Mouse (Mus musculus) gastrocnemius, adult 18-20 months (tissue): ENCODE measurements at regions not wholly inside any gene's neighbourhood (a gene's known extent, or its start where the extent isn't known, plus 50 kb on each side); places are given as distances from the start of the nearest gene placed in this dataset.

Source experiments
- DNase-seq: peaks from one replicate; pipeline ENCODE4 v3.0.0; 2021; ENCODE audit warnings: low spot score

- no peak for DNase-seq
Observed at GRCm38 (mm10) chr5:46278190-46278589, 420.8 kb upstream of the Lcorl start.

- no peak for DNase-seq
Observed at GRCm38 (mm10) chr5:46256730-46257129, 399.3 kb upstream of the Lcorl start.

- no peak for DNase-seq
Observed at GRCm38 (mm10) chr5:46253940-46254339, 396.5 kb upstream of the Lcorl start.

DNA sequence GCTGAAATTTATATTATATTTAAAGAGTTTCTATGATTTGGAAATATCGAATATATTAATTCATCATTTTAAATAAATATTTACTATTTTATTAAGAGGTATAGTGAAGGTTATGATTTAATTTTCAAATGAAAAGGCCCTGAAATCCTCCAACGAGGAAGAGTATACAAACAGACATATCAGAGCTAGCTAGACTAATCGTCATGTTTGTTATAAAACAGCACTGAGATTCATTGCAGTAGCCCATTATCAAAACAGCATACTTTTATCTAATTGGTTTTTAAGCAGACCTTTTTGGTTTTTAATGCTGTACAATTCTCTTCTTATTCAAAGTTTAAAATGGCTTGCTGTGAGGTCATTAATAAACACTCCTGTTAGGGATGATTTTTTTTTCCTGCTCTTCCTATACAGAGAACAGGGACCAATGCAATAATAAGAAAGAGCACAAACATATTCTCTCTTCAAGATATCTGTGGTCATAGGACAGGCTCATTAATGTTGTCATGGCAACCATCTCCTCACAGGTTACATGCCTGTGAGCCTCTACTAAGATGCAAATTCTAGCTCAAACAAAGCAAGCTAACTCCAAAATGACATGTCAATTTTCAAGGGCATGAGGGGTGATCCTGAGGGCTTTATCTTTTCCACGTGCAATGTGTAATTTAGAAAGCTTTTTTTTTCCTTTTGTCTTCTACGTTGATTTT, 378.1 kb upstream of the Lcorl start:
- DNase-seq = no peak

- DNase-seq = no peak
Observed at GRCm38 (mm10) chr5:46232780-46233179, 375.4 kb upstream of the Lcorl start.

DNA sequence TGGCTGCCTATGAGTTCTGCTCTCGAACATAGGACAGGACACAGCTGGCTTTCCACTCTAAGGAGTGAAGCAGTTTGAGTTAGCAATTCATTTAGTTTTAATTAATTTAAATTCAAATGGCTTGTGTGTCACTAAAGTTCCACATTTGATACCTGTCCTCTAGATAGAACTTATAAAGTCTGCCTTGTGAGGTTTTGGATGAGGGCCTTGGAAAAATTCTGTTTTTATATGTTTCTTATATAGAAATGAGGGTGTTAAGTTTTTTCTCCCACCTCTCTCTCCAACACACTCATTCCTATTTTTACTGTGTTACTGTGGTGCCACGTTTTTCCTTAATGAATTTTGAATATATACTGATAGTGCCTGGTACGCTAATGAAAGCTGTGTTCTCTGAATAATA, 371.3 kb upstream of the Lcorl start:
- DNase-seq = no peak

DNA sequence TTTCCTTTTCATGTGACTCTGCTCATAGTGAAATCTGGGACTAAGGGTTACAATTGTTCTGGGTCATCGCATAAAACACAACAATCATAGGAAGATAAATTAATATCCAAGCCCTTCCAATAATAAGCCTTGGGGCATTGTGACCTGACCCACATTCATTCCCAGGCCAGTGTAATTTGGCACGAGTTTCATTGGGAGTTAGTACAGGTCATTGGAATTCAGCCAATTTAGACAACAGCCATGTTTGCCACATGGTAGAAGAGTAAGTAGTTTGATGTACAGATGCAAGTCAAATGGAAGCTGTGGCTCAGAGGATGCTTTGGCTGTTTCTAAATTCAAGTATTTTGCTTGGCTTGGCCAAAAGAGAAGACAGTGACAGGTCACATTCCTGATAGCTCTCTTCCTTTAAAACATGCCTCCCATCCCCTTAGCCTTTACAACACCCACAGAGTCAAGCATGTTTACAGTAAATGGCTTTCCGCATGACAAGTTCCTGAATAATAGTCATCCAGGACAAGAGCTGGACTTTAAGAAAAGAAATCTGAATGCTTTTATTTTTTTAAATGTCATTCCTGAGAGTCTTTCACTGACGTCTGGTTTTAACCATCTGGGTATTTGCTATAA, 355.5 kb upstream of the Lcorl start:
- no peak for DNase-seq

GRCm38 (mm10) chr5:46209076-46209475, 351.7 kb upstream of the Lcorl start:
- no peak for DNase-seq

GRCm38 (mm10) chr5:46203744-46204143, 346.3 kb upstream of the Lcorl start:
- no peak for DNase-seq

DNA sequence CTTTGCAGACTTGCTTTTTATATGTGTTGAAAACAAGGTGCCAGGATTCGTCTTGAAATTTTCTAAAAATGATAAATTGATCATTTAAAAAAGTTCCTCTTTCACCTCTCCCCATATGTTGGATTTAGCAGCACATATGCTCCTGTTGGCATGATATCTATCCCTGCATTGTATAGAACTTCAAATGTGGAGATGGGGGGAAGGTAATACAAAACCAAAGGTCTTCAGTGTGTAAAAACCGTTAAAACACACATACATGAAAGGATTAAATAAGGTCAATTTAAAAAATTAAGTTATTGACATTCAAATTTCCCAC, 345.0 kb upstream of the Lcorl start:
- no peak for DNase-seq

GRCm38 (mm10) chr5:46201639-46202456, 344.4 kb upstream of the Lcorl start:
- no peak for DNase-seq

GRCm38 (mm10) chr5:46186908-46187307, 329.5 kb upstream of the Lcorl start:
- no peak for DNase-seq

DNA sequence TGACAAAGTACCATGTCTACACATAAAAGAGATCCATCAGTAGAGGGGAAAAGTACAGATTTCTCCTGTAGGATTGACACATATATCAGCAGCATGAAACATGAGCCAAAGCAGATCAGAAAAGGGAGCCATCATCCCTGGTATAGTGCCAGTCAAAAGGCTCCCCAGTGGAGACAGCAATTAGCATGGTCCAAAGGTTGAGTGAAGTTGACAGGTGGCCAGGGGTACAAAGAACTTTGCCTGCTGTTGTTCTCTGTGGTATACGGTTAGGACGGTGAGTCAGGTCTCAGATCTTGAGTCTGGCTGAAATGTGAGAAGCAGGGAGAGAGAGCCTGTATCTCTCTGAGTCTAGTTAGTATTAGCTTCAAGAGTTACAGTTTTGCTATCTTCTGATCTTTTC, 324.7 kb upstream of the Lcorl start:
- no peak for DNase-seq

DNA sequence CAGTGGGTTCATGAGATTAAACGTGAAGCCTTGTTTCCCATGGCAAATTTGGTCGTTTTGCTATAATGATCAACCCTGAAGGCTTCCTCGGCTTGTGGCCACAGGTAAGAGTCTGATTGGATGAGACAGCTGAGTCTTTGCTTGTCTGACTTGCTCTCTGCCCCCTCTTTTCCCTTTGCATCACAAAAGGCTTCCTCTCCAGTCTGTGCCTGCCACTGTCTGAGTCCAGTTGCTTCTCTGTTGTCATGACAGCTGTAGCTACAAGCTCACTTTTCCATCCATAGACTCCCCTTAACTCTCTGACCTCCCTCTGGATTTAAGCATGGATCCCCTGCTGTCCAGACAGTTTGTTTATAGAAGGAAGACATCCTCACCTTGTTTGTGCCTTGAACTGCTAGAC, 314.9 kb upstream of the Lcorl start:
- no peak for DNase-seq

DNA sequence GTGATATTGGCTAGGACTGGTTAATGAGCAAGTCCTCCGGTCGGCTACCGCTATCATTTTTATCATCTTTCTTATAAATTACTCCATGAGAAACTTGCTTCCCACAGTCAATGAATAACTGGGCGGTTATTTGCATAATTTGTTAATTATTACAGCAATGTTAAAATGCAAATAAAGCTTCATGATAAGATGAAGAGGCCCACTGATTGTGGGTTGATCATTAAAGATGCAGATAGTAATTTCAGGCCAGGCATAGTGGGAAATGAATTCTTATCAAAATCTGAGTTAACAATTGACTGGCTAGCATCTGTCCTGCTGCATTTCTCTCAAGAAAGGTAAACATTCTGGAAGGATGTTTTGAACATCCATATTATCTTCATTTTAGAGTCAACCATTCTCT, 303.4 kb upstream of the Lcorl start:
- DNase-seq = no peak

DNA sequence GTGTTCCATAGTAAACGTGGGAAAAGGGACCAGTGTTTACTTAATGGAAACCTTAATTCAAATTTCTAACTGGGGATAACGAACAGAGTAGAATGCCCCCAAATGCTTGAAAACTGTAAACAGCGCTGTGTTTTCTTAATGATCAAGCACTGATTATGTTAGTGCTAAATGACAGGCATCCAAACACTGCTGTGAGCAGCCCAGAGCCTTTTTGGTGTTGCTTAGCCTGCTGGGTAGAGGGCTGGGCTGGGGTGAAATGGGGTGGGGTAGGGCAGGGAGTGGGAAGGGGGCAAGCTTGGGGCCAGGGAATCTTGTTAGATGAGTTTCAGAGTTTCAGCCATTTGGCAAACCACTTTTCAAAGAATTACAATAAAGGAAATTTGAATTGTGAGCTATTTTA, 294.6 kb upstream of the Lcorl start:
- no peak for DNase-seq

GRCm38 (mm10) chr5:46150825-46151224, 293.4 kb upstream of the Lcorl start:
- no peak for DNase-seq

DNA sequence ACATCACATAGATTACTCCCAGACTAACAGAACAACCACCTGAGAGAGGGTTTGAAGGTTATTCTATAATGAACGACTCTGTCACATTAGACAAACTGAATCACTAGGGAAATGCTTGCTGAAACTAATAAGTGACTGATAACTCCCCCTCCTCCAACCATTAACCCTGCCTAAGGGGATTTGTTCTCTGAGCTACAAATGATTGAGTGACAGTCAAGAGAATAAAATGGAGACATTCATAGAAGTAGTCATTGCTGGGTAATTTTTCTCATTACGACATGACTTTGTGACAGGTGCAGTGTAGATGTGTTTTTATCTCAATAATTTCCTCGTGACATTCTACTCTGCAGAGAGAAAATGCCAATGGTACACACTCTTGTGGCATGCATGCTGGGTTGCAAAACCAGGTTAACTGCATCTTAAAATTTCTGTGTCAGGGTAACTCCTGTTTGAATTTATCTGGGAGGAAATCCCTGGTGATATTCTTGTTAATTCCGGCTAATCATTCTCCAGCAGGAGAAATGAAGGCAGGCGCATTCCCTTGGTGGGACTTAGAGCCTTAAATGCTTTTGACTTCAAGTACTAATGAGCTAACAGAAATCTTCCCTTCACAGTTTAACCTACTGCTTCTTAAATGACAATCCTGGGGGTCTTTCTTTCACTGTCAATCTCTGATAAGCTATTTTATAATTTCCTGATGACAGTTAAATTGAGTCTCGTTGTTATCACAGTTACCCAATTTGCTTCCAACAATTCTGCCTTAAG, 292.6 kb upstream of the Lcorl start:
- no peak for DNase-seq

DNA sequence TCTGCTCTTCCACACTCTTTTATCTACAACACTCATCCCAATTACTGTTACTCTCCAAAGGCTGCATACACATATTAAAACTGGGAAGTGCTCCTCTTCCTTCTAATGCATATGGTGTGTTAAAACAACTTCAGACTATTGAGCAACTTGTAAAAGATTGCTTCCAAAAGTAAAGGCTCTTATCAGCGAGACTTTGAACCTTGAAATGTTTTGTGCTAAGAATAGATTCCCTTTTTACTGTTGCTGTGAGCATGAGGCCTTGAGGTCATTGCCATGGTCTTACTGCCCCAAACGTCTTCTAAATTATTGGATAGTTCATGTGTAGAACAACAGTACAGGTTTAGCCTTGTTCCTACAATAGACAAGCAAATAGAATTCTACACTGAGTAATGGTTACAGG, 281.6 kb upstream of the Lcorl start:
- no peak for DNase-seq

DNA sequence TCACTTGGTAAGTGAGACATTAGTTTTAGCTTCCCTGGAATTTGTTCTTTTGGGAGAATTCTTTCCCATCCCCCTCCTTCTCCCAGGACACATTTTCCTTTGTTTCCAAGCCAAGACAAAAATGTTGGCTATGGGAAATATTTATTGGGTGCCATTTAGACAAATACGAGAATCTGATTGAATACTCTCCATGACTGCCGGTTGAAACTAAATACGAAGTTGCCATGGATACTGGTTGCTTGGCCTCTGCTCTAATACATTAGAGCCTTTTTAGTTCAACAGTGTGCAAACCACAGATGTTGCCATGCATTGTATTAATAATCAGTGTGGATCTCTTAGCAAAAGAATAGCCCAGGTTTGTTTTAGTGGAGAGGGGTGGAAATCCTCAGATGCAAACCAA, 280.3 kb upstream of the Lcorl start:
- no peak for DNase-seq

DNA sequence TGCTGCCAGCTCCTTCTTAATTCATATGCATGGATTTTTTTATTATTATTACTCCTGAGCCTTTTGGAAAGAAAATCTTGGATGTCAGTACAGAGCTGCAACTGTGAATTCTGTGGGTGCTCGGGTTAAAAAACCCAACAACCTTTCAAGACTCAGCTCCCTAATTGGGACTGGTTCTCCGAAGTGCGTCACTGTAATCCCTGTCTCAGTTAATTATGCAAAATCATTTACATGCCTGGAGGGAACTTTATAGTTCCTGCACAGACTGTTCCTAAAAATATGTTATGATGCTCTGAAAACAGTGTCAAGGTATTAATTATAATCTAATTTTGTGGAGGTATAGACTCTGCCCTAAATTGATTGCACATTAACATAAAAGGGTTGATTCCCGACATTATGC, 250.6 kb upstream of the Lcorl start:
- no peak for DNase-seq

GRCm38 (mm10) chr5:46103350-46103749, 245.9 kb upstream of the Lcorl start:
- DNase-seq = no peak
